Mouse (Mus musculus): Measurements from ENCODE around the gene Megf9.

Megf9 gene

DNA sequence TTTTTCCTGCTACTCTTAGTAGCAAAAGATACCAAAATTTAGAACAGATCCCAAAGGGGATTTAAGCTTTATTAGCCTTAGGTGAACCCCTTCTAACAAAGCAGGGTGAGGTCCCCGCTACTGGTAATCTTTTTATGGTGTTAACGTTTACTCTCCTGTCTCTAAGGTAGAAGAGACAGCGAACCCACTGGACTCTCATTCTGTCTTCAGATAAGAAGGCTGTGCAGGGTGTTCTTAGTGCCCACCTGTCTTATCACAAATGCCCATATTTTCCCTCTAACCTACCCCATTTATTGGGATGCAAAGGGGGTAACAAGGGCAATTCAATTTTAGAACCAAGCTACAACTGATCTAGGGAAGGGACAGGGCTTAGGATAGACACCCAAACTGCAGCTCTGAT lies 6.2 kb downstream of the Megf9 start:
- in situ Hi-C loops (cut with MboI) = loop anchor here (25.0 kb wide), 1 partner anchor 1684 kb away; the partner anchor contains the start of gene Tle1

DNA sequence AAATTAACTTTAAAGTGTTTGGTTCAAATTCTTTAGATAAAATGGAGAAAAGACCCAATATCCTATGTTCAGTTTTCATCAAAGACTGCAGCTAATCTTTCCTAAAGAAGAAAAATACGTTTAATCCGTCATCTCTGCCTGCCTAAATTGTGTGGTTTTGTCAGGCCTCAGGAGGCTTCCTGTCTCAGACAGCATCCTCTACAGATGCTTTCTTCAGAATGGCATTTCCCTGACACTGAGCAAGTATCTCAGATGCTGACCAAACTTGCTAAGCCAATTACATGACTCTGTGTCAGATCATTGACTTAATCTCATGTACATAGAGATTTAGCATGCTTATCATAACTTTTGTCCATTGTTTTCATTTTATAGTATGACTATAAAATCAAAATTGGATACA lies 11.4 kb downstream of the Megf9 start:
- in situ Hi-C loops (cut with MboI) = no loop called here

DNA sequence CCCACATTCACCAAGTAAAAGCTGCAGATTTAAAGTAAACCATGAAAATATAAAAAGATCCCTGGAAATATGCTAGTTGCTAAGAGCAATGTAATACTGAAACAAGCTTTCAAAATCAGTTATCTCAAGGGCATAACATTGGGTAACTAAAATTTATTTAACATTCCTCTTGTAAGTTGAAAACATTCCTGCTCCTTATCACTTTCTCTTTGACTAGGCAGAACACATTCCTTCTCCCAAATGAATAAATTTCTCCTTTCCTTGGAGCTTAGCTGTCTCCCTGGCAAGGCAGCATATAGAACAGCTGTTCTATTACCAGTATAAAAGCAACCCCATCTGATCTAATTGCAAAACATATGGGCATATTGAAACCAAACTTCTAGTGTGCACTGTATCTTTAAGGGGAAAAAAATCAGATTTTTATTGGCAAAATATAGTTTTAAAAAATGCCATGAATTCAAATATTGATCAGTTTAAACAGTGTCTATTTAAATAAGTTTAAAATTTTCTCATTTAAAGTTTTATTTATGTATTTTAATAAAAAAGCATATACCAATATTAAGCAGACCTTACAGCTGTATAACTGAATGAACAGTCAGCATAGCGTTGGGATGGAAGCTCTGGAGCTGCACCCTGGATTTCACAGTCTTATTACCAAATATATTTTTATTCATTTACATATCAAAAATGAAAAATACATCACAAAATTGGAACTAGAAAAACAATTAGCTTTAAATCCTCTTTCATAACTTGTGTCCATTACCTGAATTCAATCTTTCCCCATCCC lies 13.1 kb downstream of the Megf9 start:
- in situ Hi-C loops (cut with MboI) = no loop called here

DNA sequence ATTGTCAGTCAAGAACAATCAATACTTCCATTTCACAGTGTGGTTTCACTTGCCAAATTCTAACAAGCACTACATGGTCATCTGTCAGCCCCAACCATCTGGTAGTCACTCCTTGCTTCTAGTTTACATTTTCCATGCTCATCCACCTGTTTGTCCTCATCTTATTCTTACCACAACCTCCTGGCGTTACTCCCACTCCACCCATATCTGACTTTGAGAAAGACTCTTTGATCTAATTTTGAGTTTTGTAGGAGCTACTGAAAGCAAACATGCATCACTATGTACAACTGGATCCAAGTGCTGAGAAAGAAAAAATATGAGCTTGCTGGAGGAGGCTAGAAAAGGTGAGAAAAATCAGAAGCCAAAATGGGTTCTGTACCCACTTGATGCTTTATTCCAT lies 17.1 kb downstream of the Megf9 start:
- in situ Hi-C loops (cut with MboI) = no loop called here

DNA sequence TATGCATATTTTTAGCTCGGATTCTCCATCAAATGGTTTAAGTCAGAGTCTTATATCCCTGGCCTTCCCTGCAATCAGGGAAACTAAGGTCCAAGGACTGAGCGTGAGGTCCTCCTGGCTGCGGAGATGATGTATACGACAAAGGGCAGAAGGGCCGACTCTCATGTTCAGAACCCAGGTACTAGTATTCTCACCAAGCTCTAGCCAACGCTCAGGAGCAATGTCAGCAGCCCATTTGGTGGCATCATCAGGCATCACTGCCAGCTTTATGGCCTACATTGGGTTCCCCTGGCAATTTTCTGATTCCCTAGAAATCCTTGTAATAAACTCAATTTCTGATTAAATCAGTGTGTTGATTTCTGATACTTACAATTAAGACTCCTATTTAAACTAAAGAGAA lies 18.5 kb downstream of the Megf9 start:
- in situ Hi-C loops (cut with MboI) = no loop called here

DNA sequence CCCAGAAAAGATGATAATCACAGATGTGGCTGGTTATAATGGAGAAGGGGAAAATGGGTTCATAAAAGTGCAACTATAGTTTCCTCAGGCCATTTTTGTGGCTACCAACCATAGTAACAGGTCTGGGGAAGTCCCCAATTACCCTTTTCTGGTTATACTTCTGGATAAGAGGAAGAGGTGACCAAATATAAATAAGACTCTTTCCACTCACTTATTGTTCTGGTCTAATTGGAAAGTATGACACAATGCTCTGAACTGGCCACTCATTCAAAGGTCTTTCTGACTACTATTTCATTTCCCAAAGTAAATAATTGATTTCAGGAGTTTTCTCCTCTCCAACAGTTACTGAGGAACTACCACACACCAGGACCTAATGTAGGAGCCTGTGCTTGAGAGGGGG lies 19.3 kb downstream of the Megf9 start:
- in situ Hi-C loops (cut with MboI) = no loop called here

DNA sequence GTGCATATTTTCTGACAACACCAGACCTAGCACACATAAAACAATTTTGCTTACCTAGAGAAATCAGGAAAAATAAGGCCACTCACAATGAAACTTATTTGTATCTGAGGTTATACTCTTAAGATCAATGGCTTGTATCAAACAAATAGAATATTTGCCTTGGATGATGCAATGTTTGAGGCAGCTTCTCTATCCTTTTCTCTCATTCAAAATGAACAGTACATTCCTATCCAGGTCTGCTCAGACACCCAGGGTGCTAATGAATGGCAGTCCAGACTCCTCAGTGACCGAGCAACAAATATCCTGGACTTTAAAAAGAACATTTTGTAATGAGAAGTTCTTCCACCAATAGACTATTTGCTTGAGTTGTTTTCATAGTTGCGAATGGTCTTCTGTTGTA lies 24.8 kb downstream of the Megf9 start:
- in situ Hi-C loops (cut with MboI) = no loop called here

DNA sequence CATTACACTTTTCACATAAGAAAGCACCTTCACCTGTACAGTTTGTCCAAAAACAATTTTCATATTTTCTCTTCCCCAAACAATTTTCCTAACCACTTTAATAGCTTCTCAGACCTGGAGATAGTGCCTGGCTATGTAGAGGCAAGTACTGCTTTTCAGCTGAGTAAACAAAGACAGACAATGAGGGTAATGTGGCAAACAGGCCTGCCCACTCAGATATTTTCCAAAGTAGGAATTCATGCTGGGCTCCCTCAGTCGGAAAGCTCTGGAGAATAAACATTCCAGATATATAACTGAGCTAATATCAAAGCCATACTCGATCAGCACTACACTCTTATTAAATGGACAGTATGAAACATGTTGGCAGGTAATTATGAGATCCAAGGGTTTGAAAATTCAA lies 25.2 kb downstream of the Megf9 start:
- in situ Hi-C loops (cut with MboI) = no loop called here

DNA sequence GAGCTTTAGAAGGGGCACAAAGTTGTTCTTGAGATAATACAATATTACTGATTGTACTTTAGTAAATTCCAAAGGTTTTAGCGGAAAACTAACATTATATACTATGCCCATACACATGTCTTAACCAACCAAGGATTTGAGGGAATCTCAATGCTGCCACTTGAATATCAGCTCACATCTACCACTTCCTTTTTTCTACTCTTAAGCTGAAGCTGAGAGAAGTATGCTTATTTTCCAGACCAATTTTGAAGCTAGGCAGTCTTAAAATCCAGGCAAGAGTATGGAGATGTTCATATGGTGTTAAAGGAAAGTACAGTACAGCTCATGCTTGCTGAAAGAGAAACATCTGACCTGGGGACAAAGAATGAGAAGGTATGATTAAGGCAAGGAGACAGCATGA lies 26.6 kb downstream of the Megf9 start:
- in situ Hi-C loops (cut with MboI) = no loop called here

DNA sequence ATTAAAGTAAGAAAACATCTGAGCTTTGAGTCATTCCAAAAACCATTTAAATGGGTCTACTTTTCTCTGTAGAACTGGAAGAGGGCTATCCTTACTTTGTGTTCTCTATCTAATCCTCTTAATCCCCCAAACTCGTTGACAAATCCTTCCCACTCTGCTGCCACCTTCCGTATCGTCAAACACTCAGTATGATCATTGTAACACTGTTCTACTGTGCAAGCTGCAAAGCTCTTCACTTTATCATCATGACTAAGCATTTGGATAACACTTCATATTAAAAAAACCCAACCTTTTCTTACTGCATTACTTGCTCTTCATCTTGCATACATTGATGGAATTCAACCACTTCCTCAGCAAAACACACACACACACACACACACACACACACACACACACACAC lies 28.8 kb downstream of the Megf9 start:
- in situ Hi-C loops (cut with MboI) = no loop called here

DNA sequence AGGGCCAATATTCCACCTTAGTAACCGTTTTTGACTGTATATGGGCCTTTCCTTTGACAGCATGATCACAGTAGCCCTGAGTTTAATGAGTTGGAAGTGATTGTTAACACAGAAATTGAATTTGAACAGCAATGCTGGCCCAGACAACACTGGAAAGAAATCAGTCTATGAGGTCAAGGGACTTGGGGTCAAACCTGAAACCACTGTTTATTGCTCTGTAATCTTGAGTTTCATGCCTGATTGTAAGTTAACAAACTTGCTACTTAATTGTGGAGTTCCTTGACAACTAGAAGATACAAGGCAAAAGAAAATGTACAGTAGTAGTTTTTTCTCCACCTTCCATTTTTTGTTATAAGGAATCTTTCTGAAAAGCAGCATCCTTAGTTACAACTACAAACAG lies 31.0 kb downstream of the Megf9 start:
- in situ Hi-C loops (cut with MboI) = no loop called here

DNA sequence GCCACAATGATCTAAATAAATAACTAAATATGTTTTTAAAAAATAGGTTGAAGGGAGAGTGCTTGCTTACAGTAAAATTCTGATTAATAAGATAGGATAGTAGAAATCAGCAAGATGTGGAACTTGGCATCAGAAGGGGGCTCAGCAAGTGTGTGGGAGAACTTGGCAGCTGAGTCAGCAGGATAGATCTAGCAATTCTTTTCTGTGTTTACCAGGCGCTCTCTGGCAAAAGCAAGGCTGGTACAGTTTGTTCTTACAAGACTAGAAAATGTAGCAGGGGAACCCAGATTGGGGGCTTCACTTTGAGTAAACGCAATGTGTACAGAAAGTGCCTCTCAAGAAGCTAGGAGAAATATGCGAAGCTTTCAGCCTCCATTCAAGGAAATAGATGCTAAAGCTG lies 35.5 kb downstream of the Megf9 start:
- in situ Hi-C loops (cut with MboI) = no loop called here

DNA sequence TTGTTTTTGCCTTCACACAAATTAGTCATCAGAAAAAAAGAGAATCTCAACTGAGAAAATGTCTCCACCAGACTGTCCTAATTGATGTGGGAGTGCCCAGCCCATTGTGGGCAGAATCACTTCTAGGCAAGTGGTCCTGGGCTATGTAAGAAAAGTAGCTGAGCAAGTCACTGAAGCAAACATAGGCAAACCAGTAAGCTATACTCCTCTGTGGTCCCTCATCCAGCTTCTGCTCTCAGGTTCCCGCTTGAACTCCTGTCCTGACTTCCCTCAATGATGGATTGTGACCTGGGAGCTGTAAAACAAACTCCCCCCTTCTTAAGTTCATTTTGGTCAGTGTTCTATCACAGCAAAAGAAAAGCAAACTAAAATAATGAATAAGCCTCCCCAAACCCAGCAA lies 37.8 kb downstream of the Megf9 start:
- in situ Hi-C loops (cut with MboI) = no loop called here

DNA sequence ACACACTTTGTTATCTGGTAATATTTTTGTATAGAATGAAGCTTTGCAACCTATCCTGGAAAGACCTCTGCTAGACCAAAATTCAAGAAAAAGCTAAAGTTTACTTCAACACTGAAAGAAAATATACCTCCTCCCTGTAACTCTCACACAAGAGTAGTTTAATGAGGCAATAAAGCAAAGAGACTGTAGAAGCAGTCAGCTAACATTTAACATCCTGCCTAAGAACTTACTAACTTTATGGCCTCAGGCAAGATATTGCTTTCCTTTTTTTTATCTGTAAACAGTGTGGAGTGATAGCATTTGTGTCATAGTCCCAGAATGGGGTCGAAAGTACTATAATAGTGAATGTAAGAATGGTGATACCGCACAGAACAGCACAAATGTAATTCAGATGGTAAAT lies 45.0 kb downstream of the Megf9 start:
- in situ Hi-C loops (cut with MboI) = no loop called here

DNA sequence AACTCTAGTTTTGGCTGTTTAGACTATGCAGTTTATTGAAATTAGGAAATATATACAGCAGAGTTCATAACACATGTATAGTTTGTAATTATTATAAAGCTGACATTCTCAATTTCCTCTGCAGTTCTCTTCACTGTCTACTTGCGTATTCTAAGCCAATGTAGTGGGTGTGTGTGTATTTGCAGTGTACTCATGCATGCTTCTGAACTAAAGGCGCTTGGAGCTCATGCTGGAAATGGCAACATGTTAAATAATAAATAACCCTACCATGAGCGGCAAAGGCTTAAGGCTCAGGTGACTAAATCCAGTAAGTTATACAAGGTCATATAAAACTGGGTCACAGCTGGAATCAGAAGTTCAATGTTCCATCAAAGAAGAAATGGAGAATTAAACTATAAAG lies 46.4 kb downstream of the Megf9 start:
- in situ Hi-C loops (cut with MboI) = no loop called here

DNA sequence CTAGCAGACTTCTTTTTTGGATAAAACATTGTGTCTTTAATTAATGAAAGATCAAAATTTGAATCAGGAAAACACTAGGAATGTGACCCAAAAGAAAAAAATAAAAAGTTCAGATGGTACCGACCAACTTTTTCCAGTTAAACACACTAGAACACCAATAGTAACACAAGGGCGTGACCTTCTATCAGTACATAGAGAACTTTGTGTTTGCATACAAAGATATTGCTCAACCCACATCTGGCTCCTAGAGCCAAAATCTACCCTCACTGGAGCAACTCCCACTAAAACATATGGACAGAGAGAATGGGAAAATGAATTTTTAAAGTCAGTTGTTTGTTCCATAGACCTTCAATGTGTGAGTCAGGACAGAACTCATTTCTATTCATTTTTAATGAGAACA lies 50.7 kb downstream of the Megf9 start:
- in situ Hi-C loops (cut with MboI) = no loop called here

DNA sequence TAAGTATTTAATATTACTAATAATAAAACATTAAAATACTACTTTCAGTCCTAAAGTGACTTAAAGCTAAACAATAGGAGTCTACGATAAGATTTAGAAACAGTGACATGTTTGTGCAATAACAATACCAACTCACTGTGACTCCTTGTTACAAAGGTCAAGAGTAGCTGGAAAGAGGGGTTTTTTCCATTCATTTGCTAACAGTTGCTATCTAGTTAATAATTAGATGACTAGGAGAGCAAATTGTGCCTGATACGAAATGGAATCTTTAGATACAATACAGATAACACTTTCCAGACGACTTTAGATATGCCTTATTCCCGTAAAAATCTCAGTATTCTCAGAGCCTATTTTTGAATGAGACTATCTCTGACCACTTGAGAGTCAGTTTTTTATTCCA lies 52.9 kb downstream of the Megf9 start:
- in situ Hi-C loops (cut with MboI) = no loop called here

DNA sequence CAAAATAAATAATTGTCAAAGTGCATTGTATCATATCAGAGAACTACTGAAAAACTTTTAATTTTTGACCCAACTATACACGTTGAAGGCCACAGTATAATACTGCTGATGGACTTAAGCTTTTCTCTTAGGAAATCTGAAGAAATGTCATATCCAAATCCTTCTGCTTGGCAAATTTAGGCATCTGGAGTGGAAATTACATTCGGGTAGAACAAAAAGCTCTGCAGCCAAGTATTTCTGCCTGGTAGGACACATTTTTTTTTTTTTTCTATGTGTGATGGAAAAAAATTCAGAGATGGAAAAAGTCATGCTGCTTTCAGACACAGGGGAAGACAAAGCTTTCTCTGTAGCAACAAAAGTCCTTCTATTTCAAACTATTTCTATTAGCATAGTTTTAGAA lies 63.4 kb downstream of the Megf9 start:
- in situ Hi-C loops (cut with MboI) = no loop called here

DNA sequence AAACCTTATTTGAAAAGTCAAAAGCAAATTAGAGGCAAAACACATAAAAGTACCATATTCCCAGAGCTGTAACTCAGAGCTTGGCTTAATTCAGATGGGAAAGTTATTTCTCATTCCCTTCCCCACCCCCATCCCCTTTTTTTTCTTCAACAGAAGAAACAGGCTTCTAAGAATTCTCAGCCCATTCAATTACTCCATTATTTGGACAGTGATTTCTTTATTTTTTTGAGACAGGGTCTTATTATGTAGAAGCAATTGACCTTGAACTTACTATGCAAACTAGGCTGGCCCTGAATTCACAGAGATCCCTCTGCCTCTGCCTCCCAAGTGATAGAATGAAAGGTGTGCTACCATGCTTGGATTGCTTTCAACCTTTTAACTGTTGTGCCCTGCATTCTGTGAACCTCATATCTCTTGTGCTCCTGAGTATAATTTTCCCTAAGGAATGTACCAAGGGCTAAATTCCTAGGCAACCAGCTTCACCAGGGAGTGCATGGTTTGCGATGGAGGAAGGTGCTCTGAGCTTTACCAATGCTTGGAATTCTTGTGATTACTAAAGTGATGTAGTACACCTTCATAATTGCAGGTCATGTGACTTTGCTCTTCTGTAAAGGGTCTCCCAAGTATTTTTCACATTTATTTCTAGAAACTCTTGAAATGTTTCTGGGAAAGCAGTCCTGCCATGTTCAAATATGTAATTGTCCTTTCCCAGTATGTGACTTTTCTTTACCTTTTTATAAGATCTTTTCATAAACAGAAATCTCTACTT lies 68.7 kb downstream of the Megf9 start:
- in situ Hi-C loops (cut with MboI) = no loop called here

DNA sequence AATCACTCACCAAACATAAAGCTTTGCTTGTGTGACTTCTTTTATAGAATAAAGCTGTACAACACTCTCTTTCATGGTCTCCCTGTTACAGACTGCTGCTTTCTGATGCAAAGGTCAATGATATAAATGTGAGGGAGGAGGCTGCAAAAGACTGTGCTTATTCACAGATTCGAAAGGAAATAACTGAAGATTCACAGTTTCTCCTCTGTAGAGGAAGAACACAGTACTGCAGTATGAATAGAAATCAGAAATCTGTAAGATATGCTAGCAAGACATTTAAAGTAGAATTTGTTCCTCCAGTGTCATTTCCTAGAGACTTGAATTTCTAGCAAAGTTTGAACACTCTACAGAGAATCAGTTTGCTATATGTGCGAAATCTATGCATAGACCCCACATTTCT lies 71.5 kb downstream of the Megf9 start:
- in situ Hi-C loops (cut with MboI) = no loop called here

DNA sequence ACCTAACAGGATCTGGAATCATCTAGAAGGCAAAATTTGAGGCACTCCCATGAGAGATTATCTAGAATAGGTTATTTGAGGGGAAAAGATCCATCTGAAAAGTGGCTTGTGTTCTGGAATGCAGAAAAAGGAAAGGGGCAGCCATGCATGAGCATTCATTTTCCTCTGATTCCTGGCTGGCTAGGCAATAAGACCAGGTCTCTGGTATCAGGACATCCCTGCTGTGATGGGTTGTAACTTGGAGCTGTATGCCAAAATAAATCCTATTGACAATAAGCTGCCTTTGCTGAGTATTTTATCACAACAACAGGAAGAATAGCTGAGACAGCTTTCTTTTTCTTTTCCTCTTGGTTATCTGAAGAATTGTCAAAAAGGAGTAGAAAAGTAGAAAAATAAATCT lies 73.4 kb downstream of the Megf9 start:
- in situ Hi-C loops (cut with MboI) = no loop called here

DNA sequence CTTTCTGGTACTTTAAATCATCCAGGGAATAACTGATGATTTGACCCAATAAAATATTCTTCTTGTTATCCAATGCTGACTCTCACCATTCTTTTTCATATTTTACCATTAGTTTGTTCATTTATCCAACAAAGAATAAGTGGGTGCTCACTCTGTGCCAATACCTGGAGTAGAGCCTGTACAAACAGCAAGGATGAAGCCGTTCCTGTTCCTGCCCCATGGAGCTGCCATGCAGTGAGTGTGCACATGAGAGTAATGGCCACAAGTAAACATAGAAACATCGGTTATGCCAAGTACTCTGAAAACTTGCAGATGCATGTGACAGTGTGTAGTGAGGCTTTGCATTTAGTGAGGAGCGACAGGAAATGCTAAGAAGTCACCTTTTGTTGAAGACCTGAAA lies 82.6 kb downstream of the Megf9 start:
- in situ Hi-C loops (cut with MboI) = no loop called here

DNA sequence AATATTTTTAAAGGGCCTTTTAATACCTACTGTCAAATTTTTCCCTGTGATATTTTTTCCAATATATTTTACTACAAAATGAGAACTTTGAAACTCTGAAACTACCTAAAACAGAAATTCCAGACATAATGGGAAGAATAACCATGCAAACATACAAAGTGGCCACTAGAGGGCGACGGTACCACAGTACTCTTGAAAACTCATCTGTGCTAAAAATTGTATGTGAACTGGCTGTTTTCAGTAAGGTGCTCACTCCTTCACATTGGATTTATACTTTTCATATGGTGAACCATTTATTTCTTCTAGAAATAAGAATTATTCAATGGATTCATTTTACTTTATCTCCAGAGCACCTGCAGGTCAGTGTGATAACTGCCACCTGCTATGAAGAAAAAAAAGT lies 83.0 kb downstream of the Megf9 start:
- in situ Hi-C loops (cut with MboI) = no loop called here

DNA sequence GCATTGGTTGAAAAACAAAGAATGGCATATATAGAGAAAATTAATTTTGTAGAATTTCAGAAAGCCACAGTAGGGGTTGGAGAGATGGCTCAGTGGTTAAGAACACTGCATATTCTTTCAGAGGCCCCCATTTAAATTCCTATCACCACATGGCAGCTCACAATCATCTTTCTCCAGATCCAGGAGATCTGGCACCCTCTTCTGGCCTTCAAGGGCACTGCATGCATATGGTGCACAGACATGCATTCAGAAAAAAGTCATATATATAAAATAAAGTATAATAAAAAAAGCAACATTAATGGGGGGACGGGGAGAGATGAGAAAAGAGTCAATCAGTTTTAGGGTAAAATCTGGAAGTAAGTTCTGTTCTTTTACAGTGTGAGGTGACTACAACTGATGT lies 85.1 kb downstream of the Megf9 start:
- in situ Hi-C loops (cut with MboI) = no loop called here

Data from mature B cell (primary cell).